Mouse (Mus musculus) cerebellum, postnatal 4 days (tissue): ENCODE measurements around the gene Park7.
A peak's percentile ranks its signal among the peaks of the same experiment; 100 is the strongest.

Source experiments
- DNase-seq, 2 experiments: peaks; one replicate each; pipeline ENCODE4 v3.0.0; 2022; ENCODE audit warnings: low spot score in 2 of 2, mixed read lengths in 1 of 2

The Park7 gene

DNA sequence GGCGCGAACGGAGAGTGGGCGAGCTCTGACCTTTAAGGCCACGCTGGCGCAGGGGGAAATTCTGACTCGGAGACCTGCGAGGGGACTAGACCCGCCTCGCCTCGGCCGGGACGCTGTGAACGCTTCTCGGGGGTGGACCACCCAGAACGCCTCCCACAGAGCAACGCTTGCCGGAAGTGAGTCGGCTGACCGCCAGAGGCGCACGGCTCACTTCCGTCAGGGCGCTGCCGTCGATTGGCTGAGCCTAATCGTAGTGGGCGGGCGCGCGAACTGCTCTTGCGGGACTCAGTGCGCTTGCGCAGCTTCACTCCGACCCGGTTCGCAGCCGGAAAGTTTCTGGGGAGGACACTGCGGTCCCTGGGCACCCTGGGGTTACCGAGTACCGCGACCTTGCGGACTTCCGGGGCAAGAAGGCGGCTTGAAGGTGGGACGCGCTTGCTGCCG lies at the start of gene Park7, which contains the start of gene Tnfrsf9:
TSS of gene Park7 (minus strand) at position 148 of the 444 bp plus-strand sequence.
TSS of gene Tnfrsf9 (plus strand) at position 273 of the 444 bp plus-strand sequence.
- peak; percentile 92 to 96 for DNase-seq

DNA sequence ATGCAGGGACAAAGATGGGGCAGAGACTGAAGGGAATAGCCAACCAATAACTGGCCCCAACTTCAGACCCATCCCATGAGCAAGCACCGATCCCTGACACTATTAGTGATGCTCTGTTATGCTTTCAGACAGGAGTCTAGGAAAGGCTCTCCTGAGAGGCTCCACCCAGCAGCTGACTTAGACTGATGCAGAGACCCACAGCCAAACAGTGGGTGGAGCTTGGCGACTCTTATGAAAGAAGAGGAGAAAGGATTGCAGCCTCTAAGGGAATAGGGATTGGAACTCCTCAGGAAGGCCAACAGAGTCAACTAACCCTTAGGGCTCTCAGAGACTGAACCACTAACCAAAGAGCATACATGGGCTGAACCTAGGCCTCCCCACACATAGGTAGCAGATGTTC lies 49.5 kb upstream of the Park7 start:
- DNase-seq, result no peak

DNA sequence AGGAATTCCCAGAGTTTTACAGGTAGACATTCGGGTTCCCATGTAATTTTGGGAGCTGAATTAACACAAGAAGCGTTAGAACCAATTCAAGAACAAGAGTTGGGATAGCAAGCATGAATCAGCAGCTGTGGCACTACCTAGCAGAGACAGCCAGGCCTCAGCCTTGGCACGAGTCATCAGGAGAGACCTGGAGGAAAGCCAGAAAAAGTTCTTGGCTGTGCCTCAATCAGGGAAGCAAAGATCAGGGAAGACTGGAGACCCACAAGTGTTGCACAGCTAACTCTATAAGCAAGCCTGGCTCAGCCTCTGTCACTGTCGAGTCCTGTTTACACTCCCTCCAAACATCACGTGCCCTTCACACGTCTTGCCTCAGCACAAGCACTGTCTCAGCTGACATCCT lies 48.0 kb upstream of the Park7 start:
- DNase-seq, result no peak

DNA sequence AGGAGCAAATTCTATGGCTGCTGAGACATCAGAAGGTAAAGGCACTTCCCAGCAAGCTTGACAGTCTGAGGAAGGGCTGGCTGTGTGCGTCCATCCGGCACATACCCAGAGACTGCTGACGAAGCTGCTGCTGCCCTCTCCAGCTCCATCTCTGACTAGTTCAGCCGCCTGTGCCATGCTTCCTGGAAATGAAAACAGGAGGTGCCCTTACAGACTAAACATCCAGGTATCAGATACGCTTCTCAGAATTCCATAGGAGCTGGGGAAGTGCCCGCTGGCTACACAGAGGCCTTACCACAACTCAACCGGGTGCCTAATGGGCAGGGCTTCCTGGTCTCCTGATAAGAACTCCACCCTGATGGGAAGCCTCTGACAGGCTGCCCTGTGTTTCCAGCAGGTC lies 44.3 kb upstream of the Park7 start:
- DNase-seq, result no peak

DNA sequence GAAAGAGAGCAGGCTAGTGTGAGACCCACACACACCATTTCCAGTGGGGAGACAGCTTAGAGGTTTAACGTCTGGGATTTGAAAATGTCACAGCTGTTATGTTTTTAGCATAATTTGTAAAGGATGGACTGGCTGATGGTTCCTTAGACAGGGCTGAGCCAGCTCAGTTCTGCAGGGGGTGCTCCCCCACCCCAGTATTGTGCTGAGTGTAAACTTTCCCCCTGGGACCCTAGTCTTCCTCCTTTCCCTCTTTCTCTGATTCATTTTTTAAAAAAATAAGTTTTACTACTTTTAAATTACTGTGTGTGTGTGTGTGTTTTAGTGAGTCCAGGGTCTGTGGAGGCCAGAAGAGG lies 42.8 kb upstream of the Park7 start:
- DNase-seq, result no peak

DNA sequence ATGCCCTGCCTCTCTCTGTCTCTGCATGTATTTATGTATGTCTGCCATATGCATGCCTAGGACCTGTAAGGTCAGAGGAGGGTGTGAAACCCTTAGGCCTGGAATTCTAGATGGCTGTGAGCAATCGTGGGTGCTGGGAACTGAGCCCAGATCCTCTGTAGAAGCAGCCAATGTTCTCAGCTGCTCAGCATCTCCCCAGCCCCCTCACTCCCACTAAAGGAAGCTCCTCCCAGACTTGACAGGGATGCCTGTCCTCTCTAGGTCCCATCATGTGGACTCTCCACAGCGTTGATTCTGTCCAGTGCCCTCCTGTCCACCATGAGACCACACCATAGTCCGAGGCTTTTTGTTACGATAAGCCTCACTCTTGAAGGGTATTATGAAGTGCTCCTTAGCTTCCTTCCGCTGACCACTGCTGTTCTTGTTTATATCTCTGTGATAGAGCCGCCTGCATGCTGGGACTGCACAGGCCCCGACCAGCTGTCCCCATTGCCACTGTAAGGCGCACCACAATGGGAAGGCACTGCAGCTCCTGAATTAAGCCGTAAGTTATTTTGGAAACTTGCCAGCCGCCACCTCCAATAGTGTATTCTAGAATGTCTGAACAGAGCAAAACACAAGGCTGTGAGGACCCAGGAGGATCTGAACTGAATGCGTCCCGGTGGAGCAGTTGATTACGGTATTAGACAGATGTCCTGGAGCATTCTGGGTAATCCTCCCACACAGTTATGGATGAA lies 42.3 kb upstream of the Park7 start:
- DNase-seq, result peak in 1 of 2 experiments; percentile 26

DNA sequence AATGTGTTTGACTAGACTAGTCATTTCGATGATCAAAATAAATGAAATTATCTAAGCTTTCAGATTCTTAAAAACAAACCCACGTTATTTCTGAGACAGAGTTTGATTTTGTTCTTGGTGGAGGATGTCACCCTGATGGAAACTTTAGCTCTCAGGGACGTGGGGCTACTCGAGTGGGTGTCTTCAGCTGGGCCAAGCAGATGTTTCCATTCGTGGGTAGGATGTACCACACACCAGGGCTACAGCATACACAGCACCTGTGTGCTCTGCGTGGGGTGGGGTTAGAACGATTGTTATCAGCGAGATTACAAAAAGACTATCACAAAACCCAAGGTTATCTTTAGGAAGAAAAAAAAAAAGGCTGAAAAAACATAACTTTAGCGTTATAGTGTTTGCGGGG lies 36.7 kb upstream of the Park7 start:
- DNase-seq, result no peak

DNA sequence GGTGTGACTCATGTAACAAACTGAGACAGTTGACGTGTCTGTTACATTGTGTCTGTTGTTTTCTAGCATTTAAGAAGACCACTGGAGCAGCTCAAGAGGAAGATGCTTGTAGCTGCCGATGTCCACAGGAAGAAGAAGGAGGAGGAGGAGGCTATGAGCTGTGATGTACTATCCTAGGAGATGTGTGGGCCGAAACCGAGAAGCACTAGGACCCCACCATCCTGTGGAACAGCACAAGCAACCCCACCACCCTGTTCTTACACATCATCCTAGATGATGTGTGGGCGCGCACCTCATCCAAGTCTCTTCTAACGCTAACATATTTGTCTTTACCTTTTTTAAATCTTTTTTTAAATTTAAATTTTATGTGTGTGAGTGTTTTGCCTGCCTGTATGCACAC lies 30.5 kb upstream of the Park7 start:
- DNase-seq, result no peak

DNA sequence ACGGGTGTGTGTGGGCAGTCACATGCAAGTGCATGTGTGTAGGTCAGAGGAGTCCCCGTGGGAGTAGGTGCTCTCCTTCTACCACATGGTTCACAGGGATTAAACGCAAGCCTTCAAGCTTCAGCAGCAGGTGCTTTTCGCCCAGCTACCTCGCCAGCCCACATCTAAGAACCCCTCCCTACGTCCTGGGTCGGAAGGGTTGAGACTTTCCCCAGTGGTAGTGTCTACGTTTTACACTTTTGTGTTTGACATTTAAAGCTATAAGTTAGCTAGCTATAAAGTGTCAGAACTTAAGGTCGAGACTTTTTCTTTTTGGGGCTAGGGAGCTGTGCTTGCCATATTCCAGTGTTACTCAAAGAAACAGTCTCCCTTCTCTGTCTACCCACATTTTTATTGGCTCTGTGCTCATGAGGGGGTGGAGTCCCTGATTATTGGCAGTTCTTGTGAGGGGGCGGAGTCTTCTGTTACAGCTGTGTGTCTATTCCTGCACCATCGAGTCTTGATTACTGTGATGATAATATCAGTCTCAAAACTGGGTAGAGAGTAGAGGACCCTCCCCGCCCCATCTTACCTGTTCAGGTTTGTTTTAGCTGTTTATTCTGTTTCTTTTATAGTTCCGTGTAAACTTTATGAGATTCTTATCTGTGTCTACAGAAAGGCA lies 25.9 kb upstream of the Park7 start:
- DNase-seq, result no peak

DNA sequence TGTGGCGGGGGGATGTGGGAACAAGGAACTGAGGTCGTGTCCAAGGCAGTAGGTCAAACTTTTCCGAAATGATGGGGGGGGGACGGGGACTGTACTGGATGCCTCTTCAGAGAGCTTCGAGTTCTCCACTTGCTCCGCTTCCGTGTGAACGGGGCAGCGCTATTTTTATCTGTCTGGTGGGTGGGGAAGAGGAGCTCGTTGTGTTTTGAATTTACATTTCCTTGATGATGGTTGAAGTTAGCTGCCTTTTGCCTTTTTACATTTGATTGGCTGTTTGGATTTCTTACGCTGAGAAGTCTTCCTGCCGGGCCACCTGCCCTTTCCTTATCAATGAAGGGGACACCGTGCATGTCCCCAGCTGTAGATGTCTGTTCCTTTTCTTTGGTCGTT lies 23.8 kb upstream of the Park7 start:
- DNase-seq, result no peak

DNA sequence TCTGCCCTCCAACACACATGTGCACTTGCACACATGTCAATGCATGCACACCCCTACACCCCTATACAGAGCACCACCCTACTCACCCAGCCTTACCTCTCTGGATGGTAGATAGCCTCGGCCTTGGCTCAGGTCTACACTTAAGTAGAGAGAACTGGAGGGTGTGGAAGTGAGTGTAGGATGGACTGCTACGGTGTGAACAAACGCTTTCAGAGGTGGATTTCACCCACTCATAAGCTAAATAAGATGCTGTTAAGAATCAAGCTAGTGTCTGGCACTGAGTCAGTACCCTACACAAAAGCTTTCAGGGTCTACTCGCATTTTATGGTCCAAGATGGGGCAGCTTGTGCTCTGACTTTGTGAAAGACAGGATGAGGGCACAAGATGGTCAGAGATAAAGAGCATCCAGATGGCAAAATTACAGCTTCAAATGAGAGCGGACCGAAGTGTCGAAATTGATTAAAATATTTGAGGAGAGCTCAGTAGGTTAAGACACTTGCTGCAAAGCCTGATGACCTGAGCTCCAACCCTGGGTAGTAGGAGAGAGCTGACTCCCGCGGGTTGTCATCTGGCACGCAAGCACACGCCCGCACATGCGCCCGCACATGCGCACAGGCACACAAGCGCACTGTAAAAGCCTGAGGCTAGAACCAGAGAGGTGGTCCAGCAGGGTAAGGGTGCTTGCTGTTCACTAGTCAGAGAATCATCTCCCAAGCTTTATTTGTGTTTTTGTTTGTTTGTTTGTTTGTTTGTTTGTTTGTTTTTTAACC lies 23.2 kb upstream of the Park7 start:
- peak in 1 of 2 experiments; percentile 27 for DNase-seq

DNA sequence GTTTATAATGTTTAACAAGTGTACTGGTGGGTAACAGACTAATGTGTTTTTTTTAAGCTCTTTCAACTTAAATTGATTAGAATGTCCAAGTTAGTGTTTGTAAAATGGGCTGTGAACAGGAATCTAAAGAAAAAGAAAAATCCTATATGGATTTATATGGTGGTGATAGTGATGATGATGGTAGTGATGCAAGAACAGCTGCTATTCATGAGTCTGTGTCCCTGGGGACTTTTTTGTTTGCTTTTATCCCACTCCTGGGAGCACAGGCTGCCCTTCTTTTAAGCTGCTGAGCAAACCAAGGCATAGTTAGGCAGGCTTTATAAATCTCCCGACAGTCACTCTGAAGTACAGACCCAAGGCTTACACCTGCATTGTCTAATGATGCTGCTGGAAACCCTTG lies 19.3 kb upstream of the Park7 start:
- no peak for DNase-seq

DNA sequence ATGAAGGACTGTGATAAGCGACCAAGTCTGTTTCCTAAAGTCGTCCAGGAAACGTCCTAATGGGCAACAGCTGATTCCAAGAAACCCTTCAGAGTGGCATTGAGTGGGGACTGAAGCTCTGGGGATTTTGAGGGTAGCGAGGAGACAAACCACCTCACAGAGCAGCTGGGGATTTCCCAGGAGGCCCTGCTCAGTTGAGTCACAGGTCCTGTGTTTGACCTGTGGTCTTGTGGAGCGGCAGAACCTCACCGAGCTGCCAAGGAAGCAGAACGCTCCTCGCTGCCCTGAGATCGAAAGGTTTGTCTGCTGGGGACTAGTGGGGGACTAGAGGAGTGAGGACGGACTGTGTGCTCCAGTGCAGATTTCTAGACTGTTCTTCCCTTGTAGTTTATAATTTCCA lies 13.6 kb upstream of the Park7 start:
- no peak for DNase-seq

DNA sequence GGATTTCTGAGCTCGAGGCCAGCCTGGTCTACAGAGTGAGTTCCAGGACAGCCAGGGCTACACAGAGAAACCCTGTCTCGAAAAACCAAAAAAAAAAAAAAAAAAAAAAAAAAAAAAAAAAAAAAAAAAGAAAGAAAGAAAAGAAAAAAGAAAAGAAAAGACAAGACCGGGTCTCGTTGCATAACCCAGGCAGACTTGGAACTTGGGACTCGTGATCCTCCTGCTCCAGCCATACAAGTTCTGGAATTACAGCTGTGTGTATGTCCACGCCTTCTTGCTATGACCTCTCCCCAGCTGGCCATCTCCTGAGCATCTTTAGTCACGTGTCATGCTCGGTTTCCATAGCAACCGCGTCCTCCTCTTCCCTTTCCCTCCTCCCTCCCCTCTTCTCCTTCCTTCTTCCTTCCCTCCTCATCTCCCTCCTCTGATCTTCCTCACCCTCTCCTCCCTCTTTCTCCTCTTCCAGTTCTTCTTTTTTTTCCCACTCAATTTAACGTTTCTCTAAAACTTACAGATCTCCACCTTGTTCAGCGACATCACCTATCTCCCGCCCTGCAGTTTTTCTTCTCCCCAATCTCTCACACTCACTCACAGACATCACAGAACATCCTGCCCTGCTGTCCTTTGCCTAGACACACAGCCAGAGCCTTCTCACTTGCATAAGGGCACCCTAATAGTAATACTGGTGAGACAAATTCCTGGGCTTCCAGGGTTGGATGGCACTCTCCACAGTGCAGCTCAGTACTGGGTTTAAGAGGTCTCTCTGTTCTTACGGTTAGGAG lies 12.9 kb upstream of the Park7 start:
- DNase-seq, result no peak

DNA sequence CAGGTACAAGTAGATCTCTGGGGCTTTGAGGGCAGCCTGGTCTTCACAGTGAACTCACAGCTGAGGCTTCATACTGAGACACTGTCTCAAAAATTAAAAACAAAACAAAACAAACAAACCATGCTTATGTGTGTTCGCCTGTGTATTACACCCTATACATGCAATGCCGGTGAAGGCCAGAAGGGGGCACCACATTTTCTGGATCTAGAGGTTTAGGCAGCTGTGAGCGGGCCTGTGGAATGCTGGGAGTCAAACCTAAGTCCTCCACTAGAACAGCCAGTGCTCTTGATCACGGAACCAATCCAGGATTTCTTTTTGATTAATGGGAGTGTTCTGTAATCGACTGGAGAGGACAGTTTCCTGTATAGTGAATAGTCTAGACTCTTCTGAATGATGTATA lies 11.7 kb upstream of the Park7 start:
- no peak for DNase-seq

DNA sequence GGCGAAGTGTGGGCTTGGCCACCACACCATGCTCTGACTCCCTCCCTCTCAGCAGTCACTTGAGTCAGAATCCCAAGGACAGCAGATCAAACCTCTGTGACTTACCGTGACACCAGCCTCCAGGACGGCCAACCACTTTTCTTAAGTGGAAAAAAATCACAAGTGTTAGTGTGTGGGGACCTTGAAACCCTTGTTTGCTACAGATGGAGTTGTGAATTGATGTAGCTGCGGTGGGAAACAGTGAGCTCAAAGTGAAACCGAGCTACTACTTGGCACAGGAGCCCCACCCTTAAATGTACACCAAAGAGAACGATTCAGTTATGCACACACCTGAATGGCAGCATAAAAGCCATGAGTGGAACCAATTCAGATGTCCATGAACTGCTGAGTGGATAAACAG lies 10.7 kb upstream of the Park7 start:
- DNase-seq, result no peak

DNA sequence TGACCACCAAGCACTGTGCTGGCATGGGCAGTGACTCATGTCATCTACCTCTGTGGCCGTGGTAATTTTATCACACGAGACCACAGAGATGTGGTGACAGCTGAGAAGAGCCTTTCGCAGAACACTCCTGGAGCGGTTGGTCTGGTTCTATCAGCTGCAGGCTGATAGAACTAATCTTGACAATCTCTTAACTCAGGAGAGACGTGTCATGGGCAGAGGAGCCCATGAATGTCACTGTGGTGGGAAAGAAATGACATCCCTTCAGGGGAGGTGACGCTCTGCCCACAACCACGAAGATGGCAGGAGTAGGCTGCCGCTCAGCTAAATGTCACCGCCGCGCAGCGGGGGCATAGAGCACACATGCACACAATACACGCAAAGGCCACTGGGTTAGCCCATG lies 10.1 kb upstream of the Park7 start:
- no peak for DNase-seq

DNA sequence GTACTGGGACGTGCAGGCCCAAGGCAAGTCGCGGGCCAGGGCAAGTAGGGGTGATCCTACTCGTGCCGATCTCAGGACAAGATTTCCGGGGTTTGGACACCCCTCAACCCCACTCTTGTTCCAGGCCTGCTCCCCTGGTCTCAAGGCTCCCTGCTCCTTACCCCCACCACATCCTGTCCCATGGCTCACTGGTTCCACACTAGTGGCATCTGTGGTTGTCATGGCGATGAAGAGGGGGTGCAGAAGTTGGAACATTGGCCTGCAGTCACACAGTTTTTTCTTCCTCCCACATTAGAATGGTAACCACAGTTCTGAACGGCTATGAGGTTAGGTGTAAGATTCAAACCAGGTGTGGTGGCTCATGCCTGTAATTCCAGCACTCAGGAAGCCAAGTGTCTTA lies 7.0 kb upstream of the Park7 start:
- DNase-seq, result no peak

DNA sequence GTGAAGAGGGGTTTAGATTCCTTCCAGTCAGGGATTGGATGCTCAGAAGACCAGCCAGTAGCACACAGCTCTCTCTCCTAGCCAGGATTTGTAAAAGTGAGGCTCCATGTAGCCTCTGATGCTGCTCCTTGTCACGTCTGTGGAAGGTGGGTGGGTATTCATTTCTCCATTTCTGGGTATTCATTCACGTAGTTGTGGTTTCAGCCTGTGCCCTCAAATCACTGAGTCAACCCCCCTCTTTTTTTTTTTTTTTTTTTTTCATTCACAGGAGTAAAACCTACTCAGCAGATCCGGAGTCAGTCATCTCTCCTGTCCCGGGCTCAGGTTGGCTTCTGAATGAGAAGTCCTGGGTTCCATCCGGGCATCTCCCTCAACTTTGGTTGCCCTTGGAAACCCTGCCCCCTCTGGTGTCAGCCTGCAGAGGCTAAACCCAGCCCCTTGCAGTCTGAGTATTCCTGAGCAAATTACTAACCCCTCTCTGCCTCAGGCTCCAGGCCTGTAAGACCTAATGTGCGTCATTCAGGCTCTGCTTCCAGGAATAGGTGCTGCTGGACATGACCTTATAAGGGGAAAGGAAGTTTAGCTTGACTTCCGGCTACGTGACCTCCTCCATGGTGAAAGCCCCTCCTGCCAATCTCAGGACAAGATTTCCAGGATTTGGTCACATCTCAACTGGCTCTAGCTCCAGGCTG lies 3.2 kb upstream of the Park7 start:
- DNase-seq, result no peak

DNA sequence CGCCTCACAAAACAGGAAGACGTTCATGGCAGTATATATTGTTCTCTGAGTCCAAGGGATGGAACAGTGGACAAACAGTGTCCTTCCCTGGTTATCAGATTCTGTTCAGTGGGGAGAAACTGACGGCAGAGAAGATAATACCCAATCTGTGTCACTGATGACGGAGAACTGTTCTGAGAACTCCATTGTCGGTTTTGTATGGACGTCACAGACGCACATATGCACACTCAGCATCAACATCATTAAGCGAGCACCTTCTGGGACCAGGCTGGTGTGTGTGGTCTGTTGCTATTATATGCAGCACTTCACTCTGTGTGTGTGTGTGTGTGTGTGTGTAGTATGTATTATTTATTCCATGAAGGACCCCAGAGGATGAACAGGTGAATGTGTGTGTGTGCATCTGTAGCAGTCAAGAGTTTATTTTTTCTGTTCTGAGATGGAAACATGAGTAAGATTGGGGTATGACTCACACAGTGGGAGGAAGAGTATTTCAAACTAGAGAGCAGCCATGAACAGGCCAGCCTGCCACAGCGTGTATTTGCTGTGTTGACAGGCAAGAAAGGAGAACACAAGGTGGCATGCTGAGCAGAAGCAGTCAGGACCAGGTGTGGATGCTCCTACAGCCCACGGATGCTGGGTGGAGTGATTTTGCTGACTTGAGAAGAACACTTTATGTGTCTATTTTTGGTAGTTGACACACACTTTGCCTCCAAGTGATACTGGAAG lies 1.1 kb upstream of the Park7 start:
- DNase-seq, result no peak

DNA sequence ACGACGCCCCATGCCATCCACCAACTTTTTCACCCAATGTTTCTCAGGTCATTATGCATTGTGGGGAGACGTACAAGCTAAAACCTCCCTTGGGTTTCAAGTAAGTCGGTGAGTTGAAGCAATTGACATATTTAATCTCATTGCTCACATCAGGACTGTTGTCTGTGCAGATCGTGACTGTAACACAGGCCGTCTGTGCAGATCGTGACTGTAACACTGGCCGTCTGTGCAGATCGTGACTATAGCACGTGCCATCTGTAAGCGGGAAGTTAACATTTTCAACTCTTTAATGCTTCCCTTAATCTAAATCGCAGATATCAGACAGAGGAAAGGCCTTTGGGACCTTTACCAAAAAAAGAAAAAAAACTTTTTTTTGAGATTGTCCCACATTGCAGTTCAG lies 494 bp downstream of the Park7 start:
- DNase-seq, result no peak
